Mouse (Mus musculus) cerebellum, postnatal 14 days (tissue): ENCODE data around the gene Hras.

Experiments used
- DNase-seq, 2 experiments: peaks; one replicate each; pipeline ENCODE4 v3.0.0; 2021; ENCODE audit warnings: mixed read lengths in 2 of 2

Gene Hras

GRCm38 (mm10) chr7:141193948-141194347, at the start of gene Hras, which contains the start of gene Lrrc56:
Gene Hras, minus strand, starts transcription at chr7:141194005.
Gene Lrrc56, plus strand, starts transcription at chr7:141194157.
- peak; percentile 99 for DNase-seq

- DNase-seq = no peak
These were observed 37.7 kb upstream of the Hras start for GRCm38 (mm10) chr7:141231551-141231950.

- DNase-seq = peak; percentile 51 to 68
These were observed 37.3 kb upstream of the Hras start for GRCm38 (mm10) chr7:141231111-141231510.

- DNase-seq = no peak
These were observed 36.8 kb upstream of the Hras start for GRCm38 (mm10) chr7:141230570-141230969.

- no peak for DNase-seq
These were observed 35.9 kb upstream of the Hras start for GRCm38 (mm10) chr7:141229702-141230101.

GRCm38 (mm10) chr7:141228279-141229067, 34.7 kb upstream of the Hras start, which contains the start of gene Phrf1:
Gene Phrf1, plus strand, starts transcription at chr7:141228784.
- peak; percentile 98 to 99 for DNase-seq

GRCm38 (mm10) chr7:141227796-141228195, 34.0 kb upstream of the Hras start:
- DNase-seq = no peak

- no peak for DNase-seq
These were observed 32.7 kb upstream of the Hras start for GRCm38 (mm10) chr7:141226535-141226934.

- DNase-seq = no peak
These were observed 29.0 kb upstream of the Hras start for GRCm38 (mm10) chr7:141222696-141223215.

- no peak for DNase-seq
These were observed 28.3 kb upstream of the Hras start for GRCm38 (mm10) chr7:141222126-141222467.

GRCm38 (mm10) chr7:141221249-141222125, 27.7 kb upstream of the Hras start:
- peak; percentile 94 to 96 for DNase-seq

GRCm38 (mm10) chr7:141220377-141220776, 26.6 kb upstream of the Hras start:
- DNase-seq = no peak

- no peak for DNase-seq
These were observed 25.8 kb upstream of the Hras start for GRCm38 (mm10) chr7:141219558-141220099.

GRCm38 (mm10) chr7:141218557-141219133, 24.8 kb upstream of the Hras start:
- no peak for DNase-seq

- no peak for DNase-seq
These were observed 24.3 kb upstream of the Hras start for GRCm38 (mm10) chr7:141218141-141218540.

GRCm38 (mm10) chr7:141217343-141218013, 23.7 kb upstream of the Hras start:
- DNase-seq = no peak

- no peak for DNase-seq
These were observed 23.1 kb upstream of the Hras start for GRCm38 (mm10) chr7:141216894-141217293.

GRCm38 (mm10) chr7:141215880-141216733, 22.3 kb upstream of the Hras start:
- DNase-seq = peak; percentile 40 to 45

- peak; percentile 92 to 94 for DNase-seq
These were observed 21.5 kb upstream of the Hras start, which contains the start of gene Rassf7 for GRCm38 (mm10) chr7:141215101-141215879. Gene Rassf7, plus strand, starts transcription at chr7:141215860.

- no peak for DNase-seq
These were observed 20.5 kb upstream of the Hras start for GRCm38 (mm10) chr7:141214310-141214709.
